Mouse (Mus musculus) CH12.LX (cell line): ENCODE measurements around the gene Maea. TPM values are rescaled to one million over a fixed set of nuclear protein-coding genes. Genes with fewer than 3 reads are reported as not detected.

Experiments
- DNase-seq: peaks from one replicate; pipeline ENCODE4 v3.0.0-alpha.2; 2013; ENCODE audit errors: extremely low read depth
- H3K27ac ChIP-seq: 2 replicates; pipeline ENCODE4 v1.5.1; 2012; ENCODE audit warnings: low read depth, mild to moderate bottlenecking, control low read depth, moderate library complexity; ENCODE audit not compliant: insufficient read depth
- H3K27me3 ChIP-seq: replicated peaks from 2 replicates; pipeline ENCODE3; 2012; ENCODE audit warnings: inconsistent platforms
- H3K36me3 ChIP-seq, 2 experiments: replicated peaks in 1 of 2; 2 replicates each; pipeline versions ENCODE3 to v1.6.1; 2012; ENCODE audit warnings: inconsistent platforms in 1 of 2, low read length in 1 of 2, mild to moderate bottlenecking in 1 of 2, mixed read lengths in 1 of 2, moderate library complexity in 1 of 2; ENCODE audit not compliant: control insufficient read depth in 1 of 2, insufficient read depth in 1 of 2
- H3K4me1 ChIP-seq, 2 experiments: 2 replicates each; pipeline ENCODE4 v1.6.1; 2012; ENCODE audit warnings: inconsistent platforms in 1 of 2, moderate library complexity in 1 of 2; ENCODE audit not compliant: insufficient read depth in 2 of 2, control insufficient read depth in 1 of 2
- H3K4me2 ChIP-seq: 2 replicates; pipeline ENCODE4 v1.6.1; 2012; ENCODE audit warnings: low read depth, mild to moderate bottlenecking, control low read depth; ENCODE audit not compliant: poor library complexity, insufficient read depth, severe bottlenecking
- H3K4me3 ChIP-seq, 3 experiments: fragments of 150-350 bp in 1 of 3; sonication (generic) in 1 of 3; replicated peaks in 1 of 3; 2 replicates each; pipeline versions ENCODE3 to v1.5.1; 2011 to 2012; ENCODE audit warnings: low read depth in 2 of 3, low read length in 2 of 3, mild to moderate bottlenecking in 2 of 3, moderate library complexity in 2 of 3, control low read depth in 1 of 3, improper control_type of control experiment in 1 of 3, inconsistent platforms in 1 of 3, mixed read lengths in 1 of 3; ENCODE audit not compliant: poor library complexity in 1 of 3
- H3K79me2 ChIP-seq: replicated peaks from 2 replicates; pipeline ENCODE4 v1.6.1; 2012; ENCODE audit warnings: mild to moderate bottlenecking, moderate library complexity; ENCODE audit not compliant: control insufficient read depth, poor library complexity, insufficient read depth, severe bottlenecking; ENCODE audit errors: extremely low read depth
- H3K9ac ChIP-seq: 2 replicates; pipeline ENCODE4 v1.6.1; 2012; ENCODE audit warnings: low read depth, mild to moderate bottlenecking, control low read depth, moderate library complexity; ENCODE audit not compliant: insufficient read depth
- H3K9me3 ChIP-seq: replicated peaks from 2 replicates; pipeline ENCODE3; 2012; ENCODE audit warnings: low read length, inconsistent platforms, mixed read lengths
- CHD2 ChIP-seq: IDR thresholded peaks from 2 replicates; pipeline ENCODE4 v1.6.1; 2011; ENCODE audit warnings: low read length, improper control_type of control experiment
- EP300 ChIP-seq: IDR thresholded peaks from 2 replicates; pipeline ENCODE4 v1.6.1; 2011; ENCODE audit warnings: low read length, improper control_type of control experiment
- ETS1 ChIP-seq: conservative IDR thresholded peaks from 2 replicates; pipeline ENCODE4 v1.6.1; 2012; ENCODE audit warnings: low read depth, mild to moderate bottlenecking, inconsistent platforms, low read length, improper control_type of control experiment, moderate library complexity
- GABPA ChIP-seq: IDR thresholded peaks from 2 replicates; pipeline ENCODE4 v1.6.1; 2012; ENCODE audit warnings: low read depth, low read length, improper control_type of control experiment, inconsistent platforms; ENCODE audit not compliant: insufficient replicate concordance
- HCFC1 ChIP-seq: IDR thresholded peaks from 2 replicates; pipeline ENCODE4 v1.6.1; 2012; ENCODE audit warnings: low read depth, mild to moderate bottlenecking, inconsistent platforms, low read length, improper control_type of control experiment
- IRF4 ChIP-seq: IDR thresholded peaks from 2 replicates; pipeline ENCODE4 v1.6.1; 2014; ENCODE audit warnings: low read depth, mild to moderate bottlenecking, inconsistent platforms, low read length, improper control_type of control experiment
- MAZ ChIP-seq: IDR thresholded peaks from 2 replicates; pipeline ENCODE4 v1.6.1; 2012; ENCODE audit warnings: low read depth, mild to moderate bottlenecking, inconsistent platforms, low read length, improper control_type of control experiment, moderate library complexity
- MEF2A ChIP-seq: IDR thresholded peaks from 2 replicates; pipeline ENCODE4 v1.6.1; 2014; ENCODE audit warnings: low read depth, mild to moderate bottlenecking, inconsistent platforms, low read length, improper control_type of control experiment, borderline replicate concordance
- NRF1 ChIP-seq: IDR thresholded peaks from 2 replicates; pipeline ENCODE4 v1.6.1; 2014; ENCODE audit warnings: low read depth, mild to moderate bottlenecking, inconsistent platforms, low read length, improper control_type of control experiment, moderate library complexity
- RCOR1 ChIP-seq: conservative IDR thresholded peaks from 2 replicates; pipeline ENCODE4 v1.6.1; 2012; ENCODE audit warnings: low read depth, mild to moderate bottlenecking, inconsistent platforms, low read length, improper control_type of control experiment
- TBP ChIP-seq: conservative IDR thresholded peaks from 2 replicates; pipeline ENCODE4 v1.6.1; 2011; ENCODE audit warnings: low read depth, low read length, improper control_type of control experiment
- TCF12 ChIP-seq: IDR thresholded peaks from 2 replicates; pipeline ENCODE4 v1.6.1; 2014; ENCODE audit warnings: low read depth, mild to moderate bottlenecking, inconsistent platforms, low read length, improper control_type of control experiment
- USF1 ChIP-seq: IDR thresholded peaks from 2 replicates; pipeline ENCODE4 v1.6.1; 2014; ENCODE audit warnings: low read depth, mild to moderate bottlenecking, inconsistent platforms, low read length, improper control_type of control experiment
- ZKSCAN1 ChIP-seq: IDR thresholded peaks from 2 replicates; pipeline ENCODE4 v1.6.1; 2012; ENCODE audit warnings: low read depth, inconsistent platforms, low read length, improper control_type of control experiment, borderline replicate concordance
- ZNF384 ChIP-seq: IDR thresholded peaks from 2 replicates; pipeline ENCODE4 v1.6.1; 2012; ENCODE audit warnings: low read depth, low read length, improper control_type of control experiment, inconsistent platforms
- dilution Hi-C: fragments of 300-500 bp; cut with MboI; formaldehyde crosslinking; loops from 2 replicates; pipeline ENCODE4 v1.14.3; 2020; ENCODE audit warnings: low sequenced_read_pairs; ENCODE audit not compliant: extremely low pct_unique_long_range_greater_than_20kb, extremely low pct_ligation_motif_present
- in situ Hi-C: fragments of 300-500 bp; cut with MboI; formaldehyde crosslinking; loops from 3 replicates; pipeline ENCODE4 v1.14.3; 2019; ENCODE audit warnings: low sequenced_read_pairs, low pct_ligation_motif_present, low pct_unique_long_range_greater_than_20kb, mixed read lengths
- polyA plus RNA-seq: library from polyadenylated mRNA; unstranded; fragments of >175 nt; gene quantifications from 2 replicates; pipeline ENCODE4 v1.2.1, GENCODE M21; 2012; ENCODE audit warnings: low read depth; ENCODE audit not compliant: insufficient read length
- total RNA-seq, 2 experiments: library from RNA; depleted of rRNA; stranded (reverse); fragments of 300-350 nt in 1 of 2; fragments of >200 nt in 1 of 2; gene quantifications; 2 replicates each; pipeline ENCODE4 v1.2.3; 2012 to 2014

Maea gene
- total and polyA plus RNA-seq, 3 experiments: 75.0 to 94.2 (median 91.4) TPM

DNA sequence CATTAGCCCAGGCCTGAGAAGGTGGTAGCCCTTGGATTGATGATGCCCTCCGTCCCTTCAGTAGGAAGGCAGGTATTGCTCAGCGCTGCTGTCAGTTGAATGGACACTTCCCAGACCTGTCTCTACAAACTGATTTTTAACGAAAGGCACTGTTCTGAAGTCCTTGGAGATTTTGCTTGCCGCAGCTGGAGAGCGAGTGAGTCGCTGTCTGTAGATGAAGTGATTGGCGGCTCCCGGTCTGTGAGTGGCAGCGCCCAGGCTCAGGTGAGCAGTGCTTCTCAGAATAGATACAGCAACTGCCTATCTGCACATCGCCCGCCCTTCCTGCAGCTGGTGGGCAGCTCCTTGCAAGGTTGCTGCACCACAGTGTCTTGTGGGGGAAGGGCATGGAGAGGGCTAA, 60.4 kb downstream of the Maea start:
- no peaks in the 10 kb centered on the region for H3K4me1 ChIP-seq
- in situ Hi-C loops: no loop called here
- dilution Hi-C loops: no loop called here

DNA sequence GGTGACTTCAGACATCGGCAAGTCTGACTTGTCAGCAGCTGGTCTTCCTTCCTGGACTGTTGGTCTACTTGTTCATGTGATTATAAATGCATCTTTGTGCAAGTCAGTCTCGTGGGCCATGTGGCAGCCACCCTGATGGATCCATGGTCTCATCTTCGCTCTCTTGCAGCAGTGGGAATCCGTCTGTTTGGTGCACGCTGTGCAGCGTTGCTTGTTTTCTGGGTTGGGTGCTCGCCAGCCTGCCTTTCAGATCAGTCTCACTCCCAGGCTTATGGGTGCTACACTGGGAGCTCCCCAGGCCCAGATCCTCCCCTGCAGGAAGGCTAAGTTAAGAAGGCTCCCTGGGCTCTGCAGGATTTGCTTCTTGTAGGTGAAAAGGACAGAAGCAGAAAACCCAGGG, 61.5 kb downstream of the Maea start:
- peaks cover 21 to 75% of the 10 kb centered on the region in 2 experiments for H3K36me3 ChIP-seq
- H3K4me2 ChIP-seq: no peak overlapping the region
- in situ Hi-C loops (no loop called here), dilution Hi-C loops (no loop called here)
- no peak overlapping the region for H3K9ac ChIP-seq
- H3K4me3 ChIP-seq: no peak overlapping the region
- no peak for DNase-seq
- TF ChIP-seq EP300: no peak
- TF ChIP-seq IRF4: no peak
- no peak for TF ChIP-seq ZNF384
- TF ChIP-seq TCF12: no peak
- TF ChIP-seq NRF1: no peak
- TF ChIP-seq RCOR1: no peak
- TF ChIP-seq USF1: no peak
- no peak for TF ChIP-seq MEF2A
- TF ChIP-seq CHD2: no peak
- TF ChIP-seq TBP: no peak
- no peaks in the 10 kb centered on the region for H3K27me3 ChIP-seq
- no peaks in the 10 kb centered on the region for H3K9me3 ChIP-seq
- H3K79me2 ChIP-seq: no peaks in the 10 kb centered on the region
- no peak overlapping the region for H3K27ac ChIP-seq
- H3K4me1 ChIP-seq: no peaks in the 10 kb centered on the region

More for the DNA sequence above, 60.4 kb downstream of the Maea start:
- Histone ChIP-seq H3K9ac (no peak overlapping the region), H3K4me2 (no peak overlapping the region), H3K4me3 (no peak overlapping the region), H3K9me3 (no peaks in the 10 kb centered on the region), H3K79me2 (no peaks in the 10 kb centered on the region), H3K27me3 (no peaks in the 10 kb centered on the region), H3K27ac (no peak overlapping the region), H3K36me3 (peaks cover 29 to 77% of the 10 kb centered on the region in 2 experiments)
- TF ChIP-seq EP300 (no peak), ETS1 (no peak), GABPA (no peak), TBP (no peak), NRF1 (no peak), ZKSCAN1 (no peak), MAZ (no peak), HCFC1 (no peak)
- no peak for DNase-seq
